Mouse (Mus musculus) forebrain, embryonic 16.5 days (tissue): ENCODE measurements around the gene Actn1. TPM values are rescaled to one million over a fixed set of nuclear protein-coding genes. Genes with fewer than 3 reads are reported as not detected.

Source experiments
- ATAC-seq: fragments of 200-750 bp; cut with Nextera tagmentation; 2 replicates; pipeline ENCODE4 v1.8.0; 2017; ENCODE audit warnings: mild to moderate bottlenecking, moderate library complexity
- H3K27ac ChIP-seq: fragments of 300-500 bp; sonication (generic); 2 replicates; pipeline ENCODE4 v1.5.1; 2014; ENCODE audit warnings: low read length, control low read depth
- H3K27me3 ChIP-seq: fragments of 300-500 bp; sonication (generic); replicated peaks from 2 replicates; pipeline ENCODE4 v1.6.1; 2014; ENCODE audit warnings: low read length; ENCODE audit not compliant: control insufficient read depth, insufficient read depth
- H3K36me3 ChIP-seq: fragments of 300-500 bp; sonication (generic); 2 replicates; pipeline ENCODE4 v1.6.1; 2014; ENCODE audit not compliant: control insufficient read depth, insufficient read depth
- H3K4me1 ChIP-seq: fragments of 300-500 bp; sonication (generic); replicated peaks from 2 replicates; pipeline ENCODE4 v1.6.1; 2014; ENCODE audit warnings: low read length; ENCODE audit not compliant: control insufficient read depth, insufficient read depth
- H3K4me2 ChIP-seq: fragments of 300-500 bp; sonication (generic); 2 replicates; pipeline ENCODE4 v1.6.1; 2014; ENCODE audit warnings: mild to moderate bottlenecking, low read length, control low read depth
- H3K4me3 ChIP-seq: fragments of 300-500 bp; sonication (generic); replicated peaks from 2 replicates; pipeline ENCODE4 v1.5.1; 2014; ENCODE audit warnings: mild to moderate bottlenecking, low read length, control low read depth
- H3K9ac ChIP-seq: fragments of 300-500 bp; sonication (generic); replicated peaks from 2 replicates; pipeline ENCODE4 v1.6.1; 2014; ENCODE audit warnings: low read depth, low read length, control low read depth
- H3K9me3 ChIP-seq: fragments of 300-500 bp; sonication (generic); 2 replicates; pipeline ENCODE4 v1.6.1; 2016; ENCODE audit warnings: low read length; ENCODE audit not compliant: control insufficient read depth
- WGBS: fragments of 180-500 bp; shearing (Covaris S2); extraction: QIAGEN DNeasy Blood & Tissue Kit; methylation state at CpG from one replicate; pipeline ENCODE4 v1.1.7; 2014; 5-methylcytosine and 5-hydroxymethylcytosine counted together
- polyA plus RNA-seq: library from polyadenylated mRNA; unstranded; fragments of >200 nt; fragmentation: Nextera tagmentation; extraction: Ambion mirVana; gene quantifications from 2 replicates; pipeline ENCODE4 v1.2.1, GENCODE M21; 2015

The Actn1 gene
- polyA plus RNA-seq, 1 experiment from 2014 or later = 8.9 TPM

DNA sequence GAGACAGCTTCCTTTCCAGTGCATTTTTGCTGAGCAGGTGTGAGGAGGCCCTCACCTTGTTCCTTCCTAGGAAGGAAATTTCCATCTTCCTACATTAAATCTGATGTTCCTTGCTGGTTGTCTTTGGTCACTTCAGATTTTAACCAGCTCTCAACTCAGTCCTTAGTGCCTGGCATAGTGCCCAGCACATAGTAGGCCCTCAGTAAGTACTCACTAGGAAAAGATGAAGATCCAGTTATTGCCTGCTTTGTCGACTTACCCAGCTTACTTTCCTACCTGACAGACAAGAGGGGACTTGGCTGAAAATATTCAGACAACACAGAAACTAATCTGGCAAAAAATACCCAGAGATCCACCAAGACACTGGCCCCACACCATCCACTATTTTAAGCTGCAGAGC, 138.7 kb downstream of the Actn1 start:
- H3K4me3 ChIP-seq = no peak overlapping the region
- H3K27me3 ChIP-seq = no peaks in the 10 kb centered on the region
- 81% methylated on average over 1 of the region's 1 CpGs for WGBS
- no peak overlapping the region for H3K4me2 ChIP-seq
- no peaks in the 10 kb centered on the region for H3K9me3 ChIP-seq
- peaks cover 11% of the 10 kb centered on the region for H3K4me1 ChIP-seq
- H3K9ac ChIP-seq = no peak overlapping the region
- ATAC-seq = no peak
- peaks cover 4% of the 10 kb centered on the region; the same call in 1 of the 2 replicates for H3K36me3 ChIP-seq
- H3K27ac ChIP-seq = no peak overlapping the region

DNA sequence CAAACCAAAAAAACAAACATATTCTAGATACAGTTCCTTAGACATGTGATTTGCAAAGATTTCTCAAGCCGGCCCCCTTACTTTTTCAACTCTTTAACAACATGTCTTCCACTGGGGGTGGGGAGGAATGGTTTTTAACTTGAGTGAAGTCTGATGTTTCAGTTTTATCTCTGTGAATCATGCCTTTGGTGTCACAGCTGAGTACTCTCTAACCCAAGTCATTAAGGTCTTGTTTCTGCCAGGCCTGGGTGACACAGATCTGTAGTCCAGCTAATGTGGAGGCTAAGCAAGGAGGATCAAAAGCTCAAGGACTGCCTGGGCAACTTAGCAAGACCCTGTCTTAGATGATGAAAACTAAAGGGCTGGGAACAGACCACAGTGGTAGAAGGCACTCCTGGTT, 141.6 kb downstream of the Actn1 start:
- H3K27ac ChIP-seq = no peak overlapping the region
- WGBS = 92% methylated on average over 1 of the region's 1 CpGs
- no peak overlapping the region for H3K9ac ChIP-seq
- no peak for ATAC-seq
- H3K4me1 ChIP-seq = peaks cover 29% of the 10 kb centered on the region
- H3K4me3 ChIP-seq = no peak overlapping the region
- H3K9me3 ChIP-seq = no peaks in the 10 kb centered on the region
- H3K27me3 ChIP-seq = peaks cover 3% of the 10 kb centered on the region; the same call in 1 of the 2 replicates
- peaks cover 4% of the 10 kb centered on the region; the same call in 1 of the 2 replicates for H3K36me3 ChIP-seq
- no peak overlapping the region for H3K4me2 ChIP-seq

Other genes starting within 250 kb of the Actn1 start
- 22.6 and 26.7 TPM in 2 replicates for gene Zfp36l1, start 147.4 kb downstream of the Actn1 start, polyA plus RNA-seq
- gene Dcaf5, start 176.2 kb upstream of the Actn1 start, polyA plus RNA-seq = 25.0 and 25.4 TPM in 2 replicates
- 59.3 and 71.0 TPM in 2 replicates for gene Exd2, start 202.7 kb upstream of the Actn1 start, polyA plus RNA-seq